Mouse (Mus musculus) hindbrain, embryonic 13.5 days (tissue): ENCODE data around the gene L1cam. TPM values are rescaled to one million over a fixed set of nuclear protein-coding genes. Genes with fewer than 3 reads are reported as not detected.

Experiments used
- ATAC-seq: fragments of 200-750 bp; cut with Nextera tagmentation; 2 replicates; pipeline ENCODE4 v1.8.0; 2017; ENCODE audit warnings: moderate TSS enrichment; ENCODE audit not compliant: low FRiP score
- H3K27ac ChIP-seq: fragments of 300-500 bp; sonication (generic); 2 replicates; pipeline ENCODE4 v1.5.1; 2015; ENCODE audit warnings: inconsistent platforms, mild to moderate bottlenecking, moderate library complexity
- H3K27me3 ChIP-seq: fragments of 300-500 bp; sonication (generic); 2 replicates; pipeline ENCODE4 v1.6.1; 2015; ENCODE audit warnings: mild to moderate bottlenecking, inconsistent platforms
- H3K36me3 ChIP-seq: fragments of 300-500 bp; sonication (generic); 2 replicates; pipeline ENCODE4 v1.6.1; 2015; ENCODE audit warnings: mild to moderate bottlenecking, inconsistent platforms
- H3K4me1 ChIP-seq: fragments of 300-500 bp; sonication (generic); replicated peaks from 2 replicates; pipeline ENCODE4 v1.6.1; 2015; ENCODE audit warnings: inconsistent platforms
- H3K4me2 ChIP-seq: fragments of 300-500 bp; sonication (generic); 2 replicates; pipeline ENCODE4 v1.6.1; 2015; ENCODE audit warnings: inconsistent platforms, mild to moderate bottlenecking, moderate library complexity
- H3K4me3 ChIP-seq: fragments of 300-500 bp; sonication (generic); 2 replicates; pipeline ENCODE4 v1.5.1; 2015; ENCODE audit warnings: mild to moderate bottlenecking, inconsistent platforms
- H3K9ac ChIP-seq: fragments of 300-500 bp; sonication (generic); 2 replicates; pipeline ENCODE4 v1.6.1; 2015; ENCODE audit warnings: mild to moderate bottlenecking, inconsistent platforms
- H3K9me3 ChIP-seq: fragments of 300-500 bp; sonication (generic); 2 replicates; pipeline ENCODE4 v1.6.1; 2016; ENCODE audit warnings: inconsistent platforms
- WGBS: fragments of 180-500 bp; shearing (Covaris S2); methylation state at CpG from one replicate; pipeline ENCODE4 v1.1.7; 2015; 5-methylcytosine and 5-hydroxymethylcytosine counted together
- polyA plus RNA-seq: library from polyadenylated mRNA; unstranded; fragments of >200 nt; fragmentation: Nextera tagmentation; extraction: Ambion mirVana; gene quantifications from 2 replicates; pipeline ENCODE4 v1.2.1, GENCODE M21; 2015

L1cam gene
- polyA plus RNA-seq, 1 experiment from 2014 or later: 77.3 TPM

GRCm38 (mm10) chrX:73871956-73872355 is 23.9 kb downstream of the L1cam start:
- Histone ChIP-seq H3K27me3 (no peaks in the 10 kb centered on the region), H3K9ac (no peak overlapping the region; the same call in 1 of the 2 replicates), H3K4me2 (no peak overlapping the region), H3K36me3 (peaks cover 3% of the 10 kb centered on the region; the same call in 1 of the 2 replicates), H3K4me3 (no peak overlapping the region), H3K9me3 (no peaks in the 10 kb centered on the region), H3K4me1 (peaks cover 47% of the 10 kb centered on the region), H3K27ac (no peak overlapping the region)
- WGBS: 44% methylated on average over 1 of the region's 1 CpGs
- no peak for ATAC-seq

DNA sequence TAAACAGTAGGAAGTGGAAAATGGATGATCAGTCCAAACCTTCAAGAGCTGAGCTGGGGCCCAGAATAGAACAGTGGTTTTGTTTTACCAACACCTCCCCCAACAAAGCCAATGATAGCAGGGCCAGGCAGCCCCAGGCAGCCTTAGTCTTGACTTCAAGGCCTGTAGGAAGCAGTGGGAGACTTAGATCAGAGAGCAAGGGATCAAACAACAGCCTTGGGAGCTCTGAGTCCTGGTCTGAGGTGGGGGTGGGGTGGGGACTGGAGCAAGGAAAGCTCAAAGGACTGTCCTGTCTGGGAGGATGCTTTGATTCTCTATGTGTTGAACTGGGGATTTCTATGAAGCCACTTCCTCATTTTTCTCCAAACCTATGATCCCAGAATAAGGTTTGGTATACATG is 24.4 kb downstream of the L1cam start:
- H3K27ac ChIP-seq: no peak overlapping the region
- H3K4me3 ChIP-seq: no peak overlapping the region
- H3K4me1 ChIP-seq: peaks cover 47% of the 10 kb centered on the region
- no peaks in the 10 kb centered on the region for H3K9me3 ChIP-seq
- H3K27me3 ChIP-seq: no peaks in the 10 kb centered on the region
- H3K9ac ChIP-seq: no peak overlapping the region
- H3K4me2 ChIP-seq: no peak overlapping the region
- no peak for ATAC-seq
- peaks cover 3% of the 10 kb centered on the region; the same call in 1 of the 2 replicates for H3K36me3 ChIP-seq

DNA sequence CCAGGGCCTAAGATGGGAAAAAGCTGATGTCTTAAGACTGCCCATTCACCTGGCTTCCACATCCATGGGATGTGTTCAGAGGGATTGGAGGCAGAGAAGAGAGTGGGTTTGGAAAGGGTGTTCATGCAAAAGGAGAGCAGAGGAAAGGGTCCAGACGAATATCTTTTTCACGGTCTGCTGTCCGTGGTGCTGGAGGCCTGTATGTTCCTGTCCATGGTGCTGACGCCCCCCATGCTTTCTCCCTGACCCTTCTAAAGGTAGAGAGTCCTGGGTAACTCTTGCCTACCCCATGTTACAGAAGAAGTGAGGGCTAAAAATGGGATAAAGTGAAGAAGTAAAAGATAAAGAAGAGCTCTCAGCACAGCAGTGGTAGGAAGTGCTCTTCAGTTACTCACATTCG is 26.6 kb downstream of the L1cam start:
- WGBS: 17% methylated on average over 5 of the region's 5 CpGs
- peaks cover 3% of the 10 kb centered on the region; the same call in 1 of the 2 replicates for H3K36me3 ChIP-seq

DNA sequence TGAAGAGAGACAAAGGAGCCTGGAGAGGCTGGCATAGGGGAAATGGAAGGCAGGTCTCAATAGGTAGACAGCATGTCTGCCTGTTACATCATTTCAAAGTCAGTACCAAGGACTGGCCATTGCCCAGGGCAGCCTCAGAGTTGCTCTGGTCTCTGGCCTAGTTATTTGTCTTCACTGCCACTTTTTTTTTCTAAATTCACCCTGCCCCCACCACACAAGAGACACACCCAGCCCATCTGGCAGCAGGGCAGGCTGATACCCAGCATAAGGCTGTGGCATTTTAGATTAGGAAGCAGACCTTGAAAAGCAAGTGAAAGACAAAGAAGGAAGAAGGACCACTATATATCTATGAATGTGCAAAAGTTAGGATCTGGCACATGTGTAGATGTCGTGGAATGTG is 28.1 kb downstream of the L1cam start:
- Histone ChIP-seq H3K27ac (peak overlapping the region; percentile 84; the same call in 1 of the 2 replicates), H3K9me3 (no peaks in the 10 kb centered on the region), H3K27me3 (no peaks in the 10 kb centered on the region), H3K4me1 (peaks cover 55% of the 10 kb centered on the region), H3K4me3 (no peak overlapping the region), H3K36me3 (peaks cover 15% of the 10 kb centered on the region), H3K9ac (peak overlapping the region; percentile 55; the same call in 1 of the 2 replicates), H3K4me2 (no peak overlapping the region)
- WGBS: 73% methylated on average over 1 of the region's 1 CpGs
- ATAC-seq: no peak

More for the DNA sequence above, 26.6 kb downstream of the L1cam start:
- no peaks in the 10 kb centered on the region for H3K27me3 ChIP-seq
- H3K27ac ChIP-seq: no peak overlapping the region
- H3K4me2 ChIP-seq: no peak overlapping the region
- H3K9ac ChIP-seq: no peak overlapping the region
- no peaks in the 10 kb centered on the region for H3K9me3 ChIP-seq
- peaks cover 52% of the 10 kb centered on the region for H3K4me1 ChIP-seq
- H3K4me3 ChIP-seq: no peak overlapping the region
- ATAC-seq: no peak

DNA sequence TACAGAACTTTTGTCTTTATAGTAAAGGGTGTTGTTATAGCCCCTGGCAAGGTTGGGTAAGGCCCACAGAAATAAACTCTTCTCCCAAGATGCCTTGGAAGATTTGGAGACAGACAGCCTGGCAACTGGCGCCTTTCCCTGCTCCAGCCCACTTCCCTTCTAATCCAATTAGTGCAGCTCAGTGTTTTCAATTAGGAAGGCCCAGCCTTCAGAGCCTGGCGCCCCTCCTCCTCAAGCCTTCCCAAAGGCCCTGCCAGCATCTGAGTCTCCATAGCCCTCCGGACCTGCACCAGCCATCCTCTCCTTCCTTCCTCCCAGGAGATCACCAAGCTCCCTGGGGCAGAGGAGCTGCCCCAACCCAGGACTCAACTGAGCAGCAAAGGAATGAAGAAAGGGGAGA is 28.6 kb downstream of the L1cam start:
- H3K4me3 ChIP-seq: no peak overlapping the region
- WGBS: 17% methylated on average over 3 of the region's 3 CpGs
- ATAC-seq: peak; percentile 60; the same call in 1 of the 2 replicates
- H3K27me3 ChIP-seq: no peaks in the 10 kb centered on the region
- no peaks in the 10 kb centered on the region for H3K9me3 ChIP-seq
- H3K36me3 ChIP-seq: peaks cover 21% of the 10 kb centered on the region
- H3K27ac ChIP-seq: peak overlapping the region; percentile 84
- no peak overlapping the region for H3K4me2 ChIP-seq
- peak overlapping the region; percentile 55; the same call in 1 of the 2 replicates for H3K9ac ChIP-seq
- H3K4me1 ChIP-seq: peaks cover 49% of the 10 kb centered on the region

DNA sequence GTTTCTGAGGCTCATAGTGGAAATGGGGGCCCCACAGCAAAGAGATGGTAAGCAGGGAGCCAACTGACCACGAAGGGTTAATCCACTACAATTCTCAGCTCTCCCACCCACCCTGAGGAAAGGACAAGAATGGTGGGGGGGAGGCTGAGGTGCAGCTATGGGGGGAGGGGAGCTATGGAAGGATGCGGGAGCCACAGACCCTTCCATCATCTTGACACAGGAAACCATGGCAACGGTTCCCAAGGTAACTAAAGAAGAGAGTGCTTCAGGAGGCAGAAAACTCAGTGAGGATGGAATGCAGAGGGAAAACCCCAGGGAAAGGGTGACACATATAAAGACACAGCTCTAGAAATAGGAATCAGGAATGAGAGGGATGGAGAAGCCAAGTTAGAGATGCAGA is 31.2 kb downstream of the L1cam start:
- peak; percentile 70; the same call in 1 of the 2 replicates for ATAC-seq
- Histone ChIP-seq H3K4me2 (no peak overlapping the region), H3K27ac (peak overlapping the region; percentile 83)

DNA sequence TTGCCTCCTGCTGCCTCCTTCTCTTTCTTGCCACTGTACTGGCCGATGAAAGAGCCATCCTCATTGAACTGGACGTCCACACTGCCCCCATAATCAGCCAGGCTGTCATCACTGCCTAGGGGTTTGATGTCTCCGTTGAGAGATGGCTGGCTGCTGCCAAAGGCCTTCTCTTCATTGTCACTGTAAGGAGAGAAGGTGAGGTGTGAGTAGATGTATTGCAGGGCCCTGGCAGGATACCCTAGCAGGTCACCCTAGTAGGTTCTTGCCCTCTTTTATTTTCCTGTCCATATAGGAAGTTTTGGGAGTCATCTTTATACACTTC is 40.9 kb downstream of the L1cam start:
- ATAC-seq: no peak
- Histone ChIP-seq H3K4me2 (no peak overlapping the region), H3K36me3 (peaks cover 44% of the 10 kb centered on the region), H3K4me1 (no peaks in the 10 kb centered on the region), H3K27me3 (no peaks in the 10 kb centered on the region), H3K4me3 (no peak overlapping the region), H3K9me3 (no peaks in the 10 kb centered on the region), H3K27ac (no peak overlapping the region), H3K9ac (no peak overlapping the region)
- WGBS: 72% methylated on average over 3 of the region's 3 CpGs

More for the DNA sequence above, 31.2 kb downstream of the L1cam start:
- Histone ChIP-seq H3K9me3 (no peaks in the 10 kb centered on the region), H3K27me3 (no peaks in the 10 kb centered on the region), H3K9ac (no peak overlapping the region), H3K36me3 (peaks cover 47% of the 10 kb centered on the region), H3K4me3 (no peak overlapping the region), H3K4me1 (peaks cover 44% of the 10 kb centered on the region)
- 31% methylated on average over 3 of the region's 3 CpGs for WGBS

- 83% methylated on average over 8 of the region's 9 CpGs for WGBS
- H3K4me3 ChIP-seq: no peak overlapping the region
- no peak for ATAC-seq
- H3K9me3 ChIP-seq: no peaks in the 10 kb centered on the region
- H3K4me1 ChIP-seq: no peaks in the 10 kb centered on the region
- H3K4me2 ChIP-seq: no peak overlapping the region
- no peak overlapping the region for H3K27ac ChIP-seq
- no peak overlapping the region for H3K9ac ChIP-seq
- no peaks in the 10 kb centered on the region for H3K27me3 ChIP-seq
- peaks cover 39% of the 10 kb centered on the region for H3K36me3 ChIP-seq
Observed at GRCm38 (mm10) chrX:73854326-73855086, 41.4 kb downstream of the L1cam start.

- Histone ChIP-seq H3K9ac (no peak overlapping the region), H3K4me3 (no peak overlapping the region), H3K4me2 (no peak overlapping the region), H3K27ac (no peak overlapping the region), H3K27me3 (no peaks in the 10 kb centered on the region), H3K9me3 (no peaks in the 10 kb centered on the region), H3K36me3 (no peaks in the 10 kb centered on the region), H3K4me1 (no peaks in the 10 kb centered on the region)
- ATAC-seq: no peak
- WGBS: 90% methylated on average over 3 of the region's 3 CpGs
Observed at GRCm38 (mm10) chrX:73836691-73837090, 59.2 kb downstream of the L1cam start.

- no peak overlapping the region for H3K4me3 ChIP-seq
- H3K9ac ChIP-seq: no peak overlapping the region
- WGBS: 96% methylated on average over 1 of the region's 1 CpGs
- no peak for ATAC-seq
- H3K36me3 ChIP-seq: no peaks in the 10 kb centered on the region
- H3K4me1 ChIP-seq: no peaks in the 10 kb centered on the region
- no peaks in the 10 kb centered on the region for H3K27me3 ChIP-seq
- no peak overlapping the region for H3K27ac ChIP-seq
- no peaks in the 10 kb centered on the region for H3K9me3 ChIP-seq
- H3K4me2 ChIP-seq: no peak overlapping the region
Observed at GRCm38 (mm10) chrX:73835731-73836130, 60.2 kb downstream of the L1cam start.

DNA sequence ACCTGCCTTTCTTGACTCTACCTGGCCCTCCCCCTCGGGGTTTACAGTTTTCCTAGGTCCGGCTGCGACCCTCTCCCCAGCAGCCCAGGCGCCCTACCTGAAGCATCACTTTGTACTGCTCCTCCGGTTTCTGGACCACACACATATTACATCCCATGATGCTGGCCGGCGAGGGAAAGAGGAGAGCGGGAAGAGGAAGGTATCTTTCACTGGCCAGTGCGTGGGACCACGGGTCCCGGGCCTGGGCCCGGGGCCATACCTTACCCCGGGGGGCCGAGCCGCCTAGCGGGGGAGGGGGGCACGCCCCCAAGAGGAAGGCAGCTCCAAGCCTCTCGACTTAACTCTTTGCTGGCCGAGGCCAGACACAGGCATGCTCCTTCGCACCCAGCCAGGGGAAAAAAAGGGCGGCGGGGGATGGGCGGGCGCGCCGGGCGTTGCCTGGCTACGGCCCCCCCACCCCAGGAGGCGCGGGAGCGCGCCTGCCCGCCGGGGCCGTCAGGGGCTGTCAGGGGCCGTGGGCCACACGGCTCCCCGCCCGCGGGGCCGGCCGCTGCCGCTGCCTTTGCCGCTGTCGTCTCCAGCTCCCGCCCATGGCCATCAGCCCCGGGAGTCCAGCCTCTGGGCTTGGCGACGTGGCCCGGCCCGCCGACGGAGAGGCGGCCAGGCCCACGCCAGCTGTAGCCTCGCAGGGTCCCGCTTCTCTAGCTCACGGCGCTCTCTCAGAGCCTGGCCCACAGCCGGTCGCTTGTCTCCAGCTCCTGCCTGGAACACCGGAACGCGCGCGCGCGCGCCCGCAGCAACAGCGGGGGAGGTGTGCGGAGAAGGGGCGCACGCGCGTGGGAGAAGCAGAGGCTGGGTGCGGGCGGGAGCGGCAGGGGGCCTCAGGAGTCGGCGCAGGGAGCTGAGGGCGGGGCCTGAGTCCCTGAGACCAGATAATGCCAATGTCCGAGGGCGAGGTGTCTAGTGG is 71.4 kb downstream of the L1cam start, which contains the start of gene Pdzd4:
Gene Pdzd4 (minus strand): TSS at position 785 of the 967 bp plus-strand sequence.
- Histone ChIP-seq H3K36me3 (no peaks in the 10 kb centered on the region), H3K4me2 (peak within 1 kb of the TSS; percentile 66), H3K4me3 (peak within 1 kb of the TSS; percentile 59), H3K4me1 (peaks cover 18% of the 10 kb centered on the region), H3K9me3 (no peaks in the 10 kb centered on the region), H3K9ac (peak within 1 kb of the TSS; percentile 83), H3K27ac (peak within 1 kb of the TSS; percentile 94), H3K27me3 (no peaks in the 10 kb centered on the region)
- peak; percentile 90 for ATAC-seq
- WGBS: 22% methylated on average over 47 of the region's 84 CpGs

- 17% methylated on average over 17 of the region's 17 CpGs for WGBS
- Histone ChIP-seq H3K4me3 (peak overlapping the region; percentile 59), H3K27ac (no peak overlapping the region), H3K36me3 (no peaks in the 10 kb centered on the region), H3K4me1 (peaks cover 18% of the 10 kb centered on the region), H3K4me2 (peak overlapping the region; percentile 66), H3K9me3 (no peaks in the 10 kb centered on the region), H3K9ac (peak overlapping the region; percentile 83), H3K27me3 (no peaks in the 10 kb centered on the region)
- ATAC-seq: peak; percentile 61
Observed at GRCm38 (mm10) chrX:73823747-73824146, 72.2 kb downstream of the L1cam start.
